Mouse (Mus musculus) monocyte, adult 2 months (primary cell): Measurements from ENCODE around the gene Prrt3.

ENCODE experiments used
- DNase-seq, 2 experiments: peaks; one replicate each; pipeline ENCODE4 v3.0.0; 2022; ENCODE audit warnings: low spot score in 2 of 2, low read depth in 1 of 2

Prrt3 gene

GRCm38 (mm10) chr6:113455007-113455406 is 46.7 kb downstream of the Prrt3 start:
- no peak for DNase-seq

GRCm38 (mm10) chr6:113451839-113452238 is 49.9 kb downstream of the Prrt3 start:
- DNase-seq = no peak

DNA sequence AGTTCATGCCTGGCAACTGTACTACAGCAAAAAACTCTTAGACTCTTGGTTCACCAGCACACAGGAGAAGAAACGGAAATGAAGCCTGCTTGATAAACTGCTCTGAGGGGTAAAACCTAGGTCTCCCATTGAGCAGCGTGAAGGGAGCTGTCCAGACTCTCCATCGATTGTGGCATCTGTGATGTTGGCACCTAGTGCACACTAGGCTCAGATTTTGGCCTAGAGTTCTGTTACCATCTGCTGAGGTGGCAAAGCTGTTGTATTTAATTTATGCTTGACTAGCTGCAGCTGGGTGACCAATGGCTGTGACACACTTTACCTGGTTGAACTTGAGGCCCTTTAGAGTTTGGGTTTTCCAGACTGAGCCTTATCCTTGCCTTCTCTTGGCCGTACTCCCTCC is 54.1 kb downstream of the Prrt3 start:
- DNase-seq = no peak

DNA sequence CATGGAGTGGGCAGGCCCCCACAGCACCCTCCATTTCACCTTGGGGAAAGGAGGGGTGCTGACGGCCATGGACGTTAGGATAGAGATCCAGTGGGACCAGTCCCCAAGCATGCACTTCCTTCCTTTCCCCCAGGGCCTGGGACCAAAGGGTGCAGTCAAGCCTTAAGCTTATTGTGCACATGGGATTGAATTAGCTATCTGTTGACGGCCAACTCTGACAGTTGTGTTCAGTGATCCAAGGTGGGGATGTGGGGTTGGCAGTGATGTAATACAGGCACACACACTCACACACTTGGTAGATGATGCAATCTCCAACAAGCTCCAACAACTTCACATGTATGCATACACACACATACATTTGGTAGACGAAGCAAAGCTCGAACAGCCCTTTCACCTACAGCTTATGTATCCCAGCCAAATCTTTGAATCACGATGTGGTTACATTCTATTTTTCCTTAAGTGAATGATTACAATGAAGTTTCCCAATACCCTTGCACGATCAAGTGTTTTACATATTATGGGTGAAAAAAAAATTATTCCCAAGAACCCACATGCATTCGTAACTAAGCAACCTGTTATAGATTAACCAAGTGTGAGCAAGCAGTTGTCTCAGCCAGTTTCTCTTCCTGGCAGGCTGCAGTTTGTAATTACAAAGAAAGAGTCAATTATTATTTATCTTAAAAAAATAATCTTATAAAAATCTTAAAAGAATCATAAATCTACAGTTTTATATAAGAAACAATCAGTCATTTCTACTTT is 57.3 kb downstream of the Prrt3 start:
- no peak for DNase-seq
